Mouse (Mus musculus) liver, embryonic 13.5 days (tissue): ENCODE measurements at regions not wholly inside any gene's neighbourhood (a gene's known extent, or its start where the extent isn't known, plus 50 kb on each side); places are given as distances from the start of the nearest gene placed in this dataset.

ENCODE experiments used
- ATAC-seq: fragments of 200-750 bp; cut with Nextera tagmentation; 2 replicates; pipeline ENCODE4 v1.8.0; 2017; ENCODE audit warnings: low read depth, mild to moderate bottlenecking, moderate number of reproducible peaks, moderate library complexity
- DNase-seq: peaks from one replicate; pipeline ENCODE4 v3.0.0; 2022
- H3K27ac ChIP-seq: fragments of 300-500 bp; sonication (generic); 2 replicates; pipeline ENCODE4 v1.5.1; 2015; ENCODE audit warnings: moderate library complexity, mild to moderate bottlenecking, inconsistent platforms
- H3K27me3 ChIP-seq: fragments of 300-500 bp; sonication (generic); 2 replicates; pipeline ENCODE4 v1.6.1; 2015; ENCODE audit warnings: mild to moderate bottlenecking, inconsistent platforms
- H3K36me3 ChIP-seq: fragments of 300-500 bp; sonication (generic); 2 replicates; pipeline ENCODE4 v1.6.1; 2015; ENCODE audit warnings: mild to moderate bottlenecking, inconsistent platforms
- H3K4me1 ChIP-seq: fragments of 300-500 bp; sonication (generic); replicated peaks from 2 replicates; pipeline ENCODE4 v1.6.1; 2015; ENCODE audit warnings: inconsistent platforms
- H3K4me2 ChIP-seq: fragments of 300-500 bp; sonication (generic); 2 replicates; pipeline ENCODE4 v1.6.1; 2015; ENCODE audit warnings: inconsistent platforms, mild to moderate bottlenecking, moderate library complexity
- H3K4me3 ChIP-seq: fragments of 300-500 bp; sonication (generic); replicated peaks from 2 replicates; pipeline ENCODE4 v1.5.1; 2015; ENCODE audit warnings: mild to moderate bottlenecking, inconsistent platforms
- H3K9ac ChIP-seq: fragments of 300-500 bp; sonication (generic); 2 replicates; pipeline ENCODE4 v1.6.1; 2015; ENCODE audit warnings: mild to moderate bottlenecking, inconsistent platforms
- H3K9me3 ChIP-seq: fragments of 300-500 bp; sonication (generic); replicated peaks from 2 replicates; pipeline ENCODE4 v1.6.1; 2016; ENCODE audit warnings: inconsistent platforms
- WGBS: fragments of 180-500 bp; shearing (Covaris S2); methylation state at CpG from one replicate; pipeline ENCODE4 v1.1.7; 2015; ENCODE audit not compliant: insufficient replicate concordance; 5-methylcytosine and 5-hydroxymethylcytosine counted together

GRCm38 (mm10) chr10:66923947-66924346, 172.0 kb upstream of the Jmjd1c start:
- ATAC-seq (no peak), DNase-seq (no peak)
- H3K36me3 ChIP-seq, result no peaks in the 10 kb centered on the region
- no peak overlapping the region for H3K4me2 ChIP-seq
- peaks cover 33% of the 10 kb centered on the region for H3K4me1 ChIP-seq
- WGBS, result 73% methylated on average over 7 of the region's 7 CpGs
- H3K4me3 ChIP-seq, result no peak overlapping the region
- peaks cover 7% of the 10 kb centered on the region; the same call in 1 of the 2 replicates for H3K27me3 ChIP-seq
- H3K9ac ChIP-seq, result no peak overlapping the region
- no peaks in the 10 kb centered on the region for H3K9me3 ChIP-seq
- H3K27ac ChIP-seq, result no peak overlapping the region

GRCm38 (mm10) chr10:66924418-66924817, 171.5 kb upstream of the Jmjd1c start:
- DNase-seq (no peak), ATAC-seq (no peak)
- Histone ChIP-seq H3K9ac (no peak overlapping the region), H3K9me3 (no peaks in the 10 kb centered on the region), H3K4me1 (peaks cover 33% of the 10 kb centered on the region), H3K4me3 (no peak overlapping the region), H3K36me3 (no peaks in the 10 kb centered on the region), H3K27ac (no peak overlapping the region), H3K4me2 (no peak overlapping the region), H3K27me3 (peaks cover 5% of the 10 kb centered on the region; the same call in 1 of the 2 replicates)
- WGBS, result 75% methylated on average over 16 of the region's 16 CpGs

GRCm38 (mm10) chr10:66925553-66926127, 170.3 kb upstream of the Jmjd1c start:
- no peaks in the 10 kb centered on the region for H3K36me3 ChIP-seq
- no peak overlapping the region for H3K9ac ChIP-seq
- peaks cover 5% of the 10 kb centered on the region; the same call in 1 of the 2 replicates for H3K27me3 ChIP-seq
- ATAC-seq, result no peak
- no peak for DNase-seq
- no peaks in the 10 kb centered on the region for H3K9me3 ChIP-seq
- 29% methylated on average over 6 of the region's 6 CpGs for WGBS
- H3K27ac ChIP-seq, result no peak overlapping the region
- H3K4me3 ChIP-seq, result no peak overlapping the region
- peaks cover 27% of the 10 kb centered on the region for H3K4me1 ChIP-seq
- no peak overlapping the region for H3K4me2 ChIP-seq

GRCm38 (mm10) chr10:66927651-66928050, 168.3 kb upstream of the Jmjd1c start:
- Histone ChIP-seq H3K9me3 (no peaks in the 10 kb centered on the region), H3K4me2 (no peak overlapping the region), H3K27me3 (no peaks in the 10 kb centered on the region), H3K4me3 (no peak overlapping the region), H3K27ac (no peak overlapping the region), H3K36me3 (no peaks in the 10 kb centered on the region), H3K4me1 (peaks cover 9% of the 10 kb centered on the region), H3K9ac (no peak overlapping the region)
- DNase-seq (no peak), ATAC-seq (no peak)
- 39% methylated on average over 2 of the region's 2 CpGs for WGBS

- no peak overlapping the region for H3K9ac ChIP-seq
- H3K4me3 ChIP-seq, result no peak overlapping the region
- H3K27ac ChIP-seq, result no peak overlapping the region; the same call in 1 of the 2 replicates
- H3K4me2 ChIP-seq, result no peak overlapping the region
- no peaks in the 10 kb centered on the region for H3K36me3 ChIP-seq
- ATAC-seq (peak; percentile 78), DNase-seq (no peak)
- no peaks in the 10 kb centered on the region for H3K9me3 ChIP-seq
- WGBS, result 45% methylated on average over 6 of the region's 6 CpGs
- no peaks in the 10 kb centered on the region for H3K27me3 ChIP-seq
- H3K4me1 ChIP-seq, result peaks cover 9% of the 10 kb centered on the region
Measured at GRCm38 (mm10) chr10:66928211-66928990, 167.5 kb upstream of the Jmjd1c start.

GRCm38 (mm10) chr10:66930563-66930962, 165.4 kb upstream of the Jmjd1c start:
- Histone ChIP-seq H3K9ac (no peak overlapping the region), H3K4me1 (peaks cover 9% of the 10 kb centered on the region), H3K4me3 (no peak overlapping the region), H3K27ac (no peak overlapping the region), H3K27me3 (no peaks in the 10 kb centered on the region), H3K4me2 (no peak overlapping the region), H3K9me3 (no peaks in the 10 kb centered on the region), H3K36me3 (no peaks in the 10 kb centered on the region)
- DNase-seq (no peak), ATAC-seq (no peak)
- WGBS, result 45% methylated on average over 10 of the region's 10 CpGs

- Histone ChIP-seq H3K36me3 (no peaks in the 10 kb centered on the region), H3K4me2 (no peak overlapping the region), H3K4me1 (peaks cover 9% of the 10 kb centered on the region), H3K27ac (no peak overlapping the region), H3K27me3 (no peaks in the 10 kb centered on the region), H3K4me3 (no peak overlapping the region), H3K9ac (no peak overlapping the region), H3K9me3 (no peaks in the 10 kb centered on the region)
- 57% methylated on average over 7 of the region's 7 CpGs for WGBS
- ATAC-seq, result no peak
- no peak for DNase-seq
Measured at GRCm38 (mm10) chr10:66931505-66931904, 164.4 kb upstream of the Jmjd1c start.

GRCm38 (mm10) chr10:66932544-66932943, 163.4 kb upstream of the Jmjd1c start:
- Histone ChIP-seq H3K27ac (no peak overlapping the region), H3K9me3 (no peaks in the 10 kb centered on the region), H3K9ac (no peak overlapping the region), H3K4me3 (no peak overlapping the region), H3K4me2 (no peak overlapping the region), H3K4me1 (peaks cover 9% of the 10 kb centered on the region), H3K27me3 (no peaks in the 10 kb centered on the region), H3K36me3 (no peaks in the 10 kb centered on the region)
- DNase-seq (no peak), ATAC-seq (no peak)
- 16% methylated on average over 6 of the region's 6 CpGs for WGBS

GRCm38 (mm10) chr10:66933689-66934088, 162.2 kb upstream of the Jmjd1c start:
- no peak overlapping the region for H3K9ac ChIP-seq
- no peak overlapping the region for H3K4me2 ChIP-seq
- H3K4me3 ChIP-seq, result no peak overlapping the region
- no peak for DNase-seq
- ATAC-seq, result no peak
- H3K27me3 ChIP-seq, result no peaks in the 10 kb centered on the region
- WGBS, result 73% methylated on average over 7 of the region's 7 CpGs
- no peaks in the 10 kb centered on the region for H3K9me3 ChIP-seq
- H3K4me1 ChIP-seq, result 0 out of 2 replicates have a peak, but pooled peaks cover 2% of the 10 kb centered on the region
- no peak overlapping the region for H3K27ac ChIP-seq
- no peaks in the 10 kb centered on the region for H3K36me3 ChIP-seq

- DNase-seq (no peak), ATAC-seq (no peak)
- H3K27ac ChIP-seq, result no peak overlapping the region
Measured at GRCm38 (mm10) chr10:66935731-66936130, 160.2 kb upstream of the Jmjd1c start.

GRCm38 (mm10) chr10:66937116-66937515, 158.8 kb upstream of the Jmjd1c start:
- DNase-seq (no peak), ATAC-seq (no peak)
- H3K4me3 ChIP-seq, result no peak overlapping the region
- 32% methylated on average over 13 of the region's 13 CpGs for WGBS
- H3K27me3 ChIP-seq, result no peaks in the 10 kb centered on the region
- no peaks in the 10 kb centered on the region for H3K36me3 ChIP-seq
- no peaks in the 10 kb centered on the region for H3K9me3 ChIP-seq
- no peak overlapping the region for H3K27ac ChIP-seq
- no peak overlapping the region for H3K9ac ChIP-seq
- no peak overlapping the region for H3K4me2 ChIP-seq
- no peaks in the 10 kb centered on the region for H3K4me1 ChIP-seq

More at GRCm38 (mm10) chr10:66935731-66936130, 160.2 kb upstream of the Jmjd1c start:
- 71% methylated on average over 6 of the region's 6 CpGs for WGBS
- Histone ChIP-seq H3K4me3 (no peak overlapping the region), H3K27me3 (no peaks in the 10 kb centered on the region), H3K9me3 (no peaks in the 10 kb centered on the region), H3K4me1 (no peaks in the 10 kb centered on the region), H3K36me3 (no peaks in the 10 kb centered on the region), H3K9ac (no peak overlapping the region), H3K4me2 (no peak overlapping the region)

GRCm38 (mm10) chr10:66940368-66940767, 155.6 kb upstream of the Jmjd1c start:
- ATAC-seq, result no peak
- H3K4me2 ChIP-seq, result no peak overlapping the region
- no peaks in the 10 kb centered on the region for H3K9me3 ChIP-seq
- H3K4me1 ChIP-seq, result no peaks in the 10 kb centered on the region
- no peak overlapping the region for H3K27ac ChIP-seq
- H3K9ac ChIP-seq, result no peak overlapping the region
- no peaks in the 10 kb centered on the region for H3K27me3 ChIP-seq
- H3K36me3 ChIP-seq, result no peaks in the 10 kb centered on the region
- 77% methylated on average over 6 of the region's 6 CpGs for WGBS
- DNase-seq, result no peak
- no peak overlapping the region for H3K4me3 ChIP-seq
